Mouse (Mus musculus) inflammation-experienced regulatory T-cells, adult 6 months (primary cell): ENCODE data around the gene AL732309.1. TPM values are rescaled to one million over a fixed set of nuclear protein-coding genes. Genes with fewer than 3 reads are reported as not detected.

Experiments
- ATAC-seq: one replicate; pipeline ENCODE4 v1.8.0; 2017
- polyA plus RNA-seq, 3 experiments: library from polyadenylated mRNA; unstranded; fragments of 100-300 nt; shearing (Covaris generic); gene quantifications; one replicate each; pipeline ENCODE4 v1.2.1; 2017

The AL732309.1 gene
- polyA plus RNA-seq, 3 experiments from 2014 or later: 2.3 to 9.2 (median 4.0) TPM

GRCm38 (mm10) chr2:25213266-25213865 is 33.3 kb downstream of the AL732309.1 start:
- ATAC-seq: no peak

- ATAC-seq: peak; percentile 96
Measured at GRCm38 (mm10) chr2:25211121-25211670, 35.5 kb downstream of the AL732309.1 start, which contains the start of gene Nelfb. TSS of gene Nelfb (minus strand) at chr2:25211489.

GRCm38 (mm10) chr2:25210686-25211085 is 36.0 kb downstream of the AL732309.1 start:
- ATAC-seq: peak; percentile 18

- no peak for ATAC-seq
Measured at GRCm38 (mm10) chr2:25207593-25207992, 39.1 kb downstream of the AL732309.1 start.

GRCm38 (mm10) chr2:25203631-25204214 is 42.9 kb downstream of the AL732309.1 start:
- no peak for ATAC-seq

GRCm38 (mm10) chr2:25200631-25201030 is 46.0 kb downstream of the AL732309.1 start:
- no peak for ATAC-seq

- no peak for ATAC-seq
Measured at GRCm38 (mm10) chr2:25197946-25198345, 48.7 kb downstream of the AL732309.1 start.

- no peak for ATAC-seq
Measured at GRCm38 (mm10) chr2:25197191-25197590, 49.5 kb downstream of the AL732309.1 start.

- ATAC-seq: peak; percentile 66
Measured at GRCm38 (mm10) chr2:25196172-25196954, 50.3 kb downstream of the AL732309.1 start, which contains the start of gene Tor4a. TSS of gene Tor4a (minus strand) at chr2:25196886.

GRCm38 (mm10) chr2:25195211-25196156 is 51.2 kb downstream of the AL732309.1 start:
- peak; percentile 47 for ATAC-seq

Other genes starting within 250 kb of the AL732309.1 start
- 10 to 100 TPM; 11.3 to 20.4 (median 11.4) TPM for gene Nsmf, start 192.5 kb downstream of the AL732309.1 start, polyA plus RNA-seq
- under 1 TPM in 1 of 3 experiments, not detected in 2; 0.90 TPM for gene Entpd8, start 166.6 kb downstream of the AL732309.1 start, polyA plus RNA-seq
- 1 to 10 TPM in 2 of 3 experiments, under 1 TPM in 1; 0.68 to 4.2 (median 4.2) TPM for gene Noxa1, start 151.7 kb downstream of the AL732309.1 start, polyA plus RNA-seq
- 1 to 10 TPM in 1 of 3 experiments, under 1 TPM in 2; 0.54 to 1.2 (median 0.59) TPM for gene Nrarp, start 66.1 kb downstream of the AL732309.1 start, polyA plus RNA-seq
- gene Tor4a, start 50.0 kb downstream of the AL732309.1 start, polyA plus RNA-seq: 10 to 100 TPM; 55.3 to 73.9 (median 67.2) TPM
- 10 to 100 TPM; 46.6 to 50.3 (median 47.0) TPM for gene Nelfb, start 35.4 kb downstream of the AL732309.1 start, polyA plus RNA-seq
- not detected for gene Stpg3, start 32.2 kb downstream of the AL732309.1 start, polyA plus RNA-seq
- gene Fam166a, start 28.1 kb downstream of the AL732309.1 start, polyA plus RNA-seq: not detected
- gene Tubb4b, start 22.2 kb downstream of the AL732309.1 start, polyA plus RNA-seq: 100 to 1,000 TPM in 1 of 3 experiments, 10 to 100 TPM in 2; 90.3 to 208 (median 96.5) TPM
- gene Slc34a3, start 12.5 kb downstream of the AL732309.1 start, polyA plus RNA-seq: not detected
- not detected for gene Rnf224, start 10.1 kb downstream of the AL732309.1 start, polyA plus RNA-seq
- 1 to 10 TPM in 1 of 3 experiments, under 1 TPM in 2; 0.53 to 1.6 (median 0.99) TPM for gene Rnf208, start 4.6 kb downstream of the AL732309.1 start, polyA plus RNA-seq
- not detected for gene Cysrt1, start 4.4 kb downstream of the AL732309.1 start, polyA plus RNA-seq
- 10 to 100 TPM in 1 of 3 experiments, 1 to 10 TPM in 2; 8.3 to 13.7 (median 8.7) TPM for gene Tmem203, start 8.6 kb upstream of the AL732309.1 start, polyA plus RNA-seq
- gene Tprn, start 15.8 kb upstream of the AL732309.1 start, polyA plus RNA-seq: 1 to 10 TPM; 3.4 to 4.7 (median 3.9) TPM
- 100 to 1,000 TPM; 111 to 156 (median 121) TPM for gene Ssna1, start 25.6 kb upstream of the AL732309.1 start, polyA plus RNA-seq
- 10 to 100 TPM; 29.3 to 44.6 (median 39.2) TPM for gene Anapc2, start 25.6 kb upstream of the AL732309.1 start, polyA plus RNA-seq
- not detected for gene Tmem210, start 41.3 kb upstream of the AL732309.1 start, polyA plus RNA-seq
- not detected for gene Lrrc26, start 43.1 kb upstream of the AL732309.1 start, polyA plus RNA-seq
- gene Grin1, start 72.3 kb upstream of the AL732309.1 start, polyA plus RNA-seq: not detected
- 10 to 100 TPM; 21.2 to 24.3 (median 23.1) TPM for gene Man1b1, start 85.5 kb upstream of the AL732309.1 start, polyA plus RNA-seq
- gene Dpp7, start 109.5 kb upstream of the AL732309.1 start, polyA plus RNA-seq: 10 to 100 TPM; 10.2 to 24.6 (median 21.1) TPM
- gene Uap1l1, start 118.8 kb upstream of the AL732309.1 start, polyA plus RNA-seq: 10 to 100 TPM; 12.2 to 20.6 (median 18.3) TPM
- gene Sapcd2, start 125.5 kb upstream of the AL732309.1 start, polyA plus RNA-seq: 10 to 100 TPM in 1 of 3 experiments, under 1 TPM in 2; 0.44 to 10.5 (median 0.80) TPM
- 1 to 10 TPM in 1 of 3 experiments, under 1 TPM in 1, not detected in 1; 0.49 to 1.3 TPM for gene Entpd2, start 149.0 kb upstream of the AL732309.1 start, polyA plus RNA-seq
- gene Npdc1, start 152.5 kb upstream of the AL732309.1 start, polyA plus RNA-seq: 1 to 10 TPM; 2.8 to 6.1 (median 6.0) TPM
- 10 to 100 TPM in 1 of 3 experiments, 1 to 10 TPM in 2; 4.1 to 14.7 (median 7.2) TPM for gene Fut7, start 176.4 kb upstream of the AL732309.1 start, polyA plus RNA-seq
- gene Abca2, start 181.8 kb upstream of the AL732309.1 start, polyA plus RNA-seq: 10 to 100 TPM; 31.4 to 59.3 (median 41.8) TPM
- gene Clic3, start 210.0 kb upstream of the AL732309.1 start, polyA plus RNA-seq: 1 to 10 TPM; 1.2 to 1.9 (median 1.6) TPM
- gene Paxx, start 214.2 kb upstream of the AL732309.1 start, polyA plus RNA-seq: 10 to 100 TPM; 70.4 to 92.1 (median 89.2) TPM
- not detected for gene Ptgds, start 223.2 kb upstream of the AL732309.1 start, polyA plus RNA-seq
- gene Lcn12, start 247.0 kb upstream of the AL732309.1 start, polyA plus RNA-seq: not detected